In genomic region chr8:84223322-84224029, GRCm38 (mm10) we compare ENCODE assay signal across 13 mouse cellular contexts. TPM values are rescaled to one million over a fixed set of nuclear protein-coding genes. Genes with fewer than 3 reads are reported as not detected.
DNase-seq lines count a peak whose midpoint lies in the region; ATAC-seq lines count a peak whose summit lies in the region.
"Had no signal": no experiment of that assay in that cellular context is flagged by ENCODE, and none has a peak within 500 bp of the region (broad histone marks: within the 10 kb centered on the region; RNA-seq: fewer than 3 reads in every experiment).

No protein-coding gene starts in this region.

- ATAC-seq in hindbrain, embryonic 15.5 days (ENCODE audit: low FRiP score, low read depth): peak; percentile 49; the same call in 1 of the 2 replicates
- ATAC-seq in hindbrain, embryonic 13.5 days (ENCODE audit: low FRiP score): no peak
- peak; percentile 30; the same call in 1 of the 2 replicates for ATAC-seq in midbrain, embryonic 13.5 days
- ATAC-seq in midbrain, embryonic 14.5 days (ENCODE audit: low FRiP score, low TSS enrichment): no peak

- H3K79me2 ChIP-seq in macrophage (ENCODE audit: inconsistent target): no peaks in the 10 kb centered on the region

- no peak overlapping the region for H3K4me3 ChIP-seq in hindbrain, embryonic 15.5 days
- H3K4me3 ChIP-seq in hindbrain, embryonic 13.5 days: no peak overlapping the region
- H3K4me3 ChIP-seq in midbrain, embryonic 13.5 days (replicated peaks): no peak overlapping the region
- no peak overlapping the region for H3K4me3 ChIP-seq in midbrain, embryonic 14.5 days (replicated peaks; ENCODE audit: low read depth, low read length)
- H3K4me3 ChIP-seq in macrophage (ENCODE audit: inconsistent target): no peak overlapping the region
- H3K4me3 ChIP-seq: embryonic facial prominence, embryonic 13.5 days; limb, embryonic 12.5 days had no signal

- WGBS in hindbrain, embryonic 15.5 days: 77% methylated on average over 21 of the region's 21 CpGs
- 79% methylated on average over 21 of the region's 21 CpGs for WGBS in hindbrain, embryonic 13.5 days
- 77% methylated on average over 21 of the region's 21 CpGs for whole genome bisulfite sequencing in midbrain, embryonic 13.5 days
- WGBS in midbrain, embryonic 14.5 days: 80% methylated on average over 21 of the region's 21 CpGs
- 86% methylated on average over 9 of the region's 21 CpGs for WGBS in macrophage (ENCODE audit: missing documents)

- no peak for DNase-seq in midbrain, embryonic 14.5 days
- DNase-seq in R1 (ENCODE audit: low read depth, low spot score): peak; percentile 90
- DNase-seq in urinary bladder, postnatal 4 days (ENCODE audit: low spot score in 2 of 2): no peak
- DNase-seq: cerebellum, adult 9-10 months; heart, adult 11 months; kidney, adult 9 months; thymus, postnatal 4 days had no signal

- peaks cover 85% of the 10 kb centered on the region for H3K36me3 ChIP-seq in hindbrain, embryonic 15.5 days
- H3K36me3 ChIP-seq in hindbrain, embryonic 13.5 days: peaks cover 97% of the 10 kb centered on the region
- peaks cover 98% of the 10 kb centered on the region for H3K36me3 ChIP-seq in midbrain, embryonic 13.5 days
- peaks cover 97% of the 10 kb centered on the region for H3K36me3 ChIP-seq in midbrain, embryonic 14.5 days (ENCODE audit: control insufficient read depth, insufficient read depth, low read length)
- peaks cover 35% of the 10 kb centered on the region for H3K36me3 ChIP-seq in macrophage (ENCODE audit: inconsistent target)

- H3K27ac ChIP-seq in hindbrain, embryonic 15.5 days (replicated peaks): no peak overlapping the region
- H3K27ac ChIP-seq in hindbrain, embryonic 13.5 days: no peak overlapping the region
- H3K27ac ChIP-seq in midbrain, embryonic 13.5 days: no peak overlapping the region
- no peak overlapping the region for H3K27ac ChIP-seq in midbrain, embryonic 14.5 days (replicated peaks; ENCODE audit: low read depth, low read length)
- peak overlapping the region; percentile 88 for H3K27ac ChIP-seq in macrophage
- H3K27ac ChIP-seq: embryonic facial prominence, embryonic 13.5 days; limb, embryonic 12.5 days had no signal

- H3K9ac ChIP-seq in hindbrain, embryonic 15.5 days: no peak overlapping the region
- H3K9ac ChIP-seq in hindbrain, embryonic 13.5 days: no peak overlapping the region
- H3K9ac ChIP-seq in midbrain, embryonic 13.5 days (replicated peaks): no peak overlapping the region
- H3K9ac ChIP-seq in midbrain, embryonic 14.5 days (replicated peaks; ENCODE audit: low read length): no peak overlapping the region
- H3K9ac ChIP-seq: embryonic facial prominence, embryonic 13.5 days; limb, embryonic 12.5 days had no signal

- H3K9me3 ChIP-seq in hindbrain, embryonic 15.5 days: no peaks in the 10 kb centered on the region
- H3K9me3 ChIP-seq in hindbrain, embryonic 13.5 days: no peaks in the 10 kb centered on the region
- no peaks in the 10 kb centered on the region for H3K9me3 ChIP-seq in midbrain, embryonic 13.5 days
- H3K9me3 ChIP-seq in midbrain, embryonic 14.5 days (ENCODE audit: control insufficient read depth, low read length): no peaks in the 10 kb centered on the region
- H3K9me3 ChIP-seq: embryonic facial prominence, embryonic 13.5 days; limb, embryonic 12.5 days had no signal

- H3K4me2 ChIP-seq in hindbrain, embryonic 15.5 days: no peak overlapping the region
- H3K4me2 ChIP-seq in hindbrain, embryonic 13.5 days: no peak overlapping the region
- H3K4me2 ChIP-seq in midbrain, embryonic 13.5 days (replicated peaks): no peak overlapping the region
- H3K4me2 ChIP-seq in midbrain, embryonic 14.5 days (ENCODE audit: low read length): no peak overlapping the region
- H3K4me2 ChIP-seq: embryonic facial prominence, embryonic 13.5 days; limb, embryonic 12.5 days had no signal

- no peaks in the 10 kb centered on the region for H3K27me3 ChIP-seq in hindbrain, embryonic 15.5 days
- H3K27me3 ChIP-seq in hindbrain, embryonic 13.5 days: no peaks in the 10 kb centered on the region
- H3K27me3 ChIP-seq in midbrain, embryonic 13.5 days: no peaks in the 10 kb centered on the region
- no peaks in the 10 kb centered on the region for H3K27me3 ChIP-seq in midbrain, embryonic 14.5 days (ENCODE audit: control insufficient read depth, insufficient read depth, low read length)
- H3K27me3 ChIP-seq: embryonic facial prominence, embryonic 13.5 days; limb, embryonic 12.5 days had no signal

- no peaks in the 10 kb centered on the region for H3K4me1 ChIP-seq in hindbrain, embryonic 15.5 days (replicated peaks)
- no peaks in the 10 kb centered on the region for H3K4me1 ChIP-seq in hindbrain, embryonic 13.5 days (replicated peaks)
- H3K4me1 ChIP-seq in midbrain, embryonic 13.5 days (replicated peaks): no peaks in the 10 kb centered on the region
- H3K4me1 ChIP-seq in midbrain, embryonic 14.5 days (ENCODE audit: control insufficient read depth, insufficient read depth, low read length): no peaks in the 10 kb centered on the region
- H3K4me1 ChIP-seq: embryonic facial prominence, embryonic 13.5 days; limb, embryonic 12.5 days had no signal

RNA-seq across cellular contexts. Expression of gene Zswim4, which starts 13.4 kb away (rescaled TPM):
- polyA plus RNA-seq in hindbrain, embryonic 15.5 days (2015; fragmentation: Nextera tagmentation; extraction: Ambion mirVana): 23.3 and 24.9 TPM in 2 replicates
- polyA plus RNA-seq in hindbrain, embryonic 13.5 days (2015; fragmentation: Nextera tagmentation; extraction: Ambion mirVana): 38.5 and 39.1 TPM in 2 replicates
- 44.9 and 47.4 TPM in 2 replicates for polyA plus RNA-seq in midbrain, embryonic 13.5 days (2015; fragmentation: Nextera tagmentation; extraction: Ambion mirVana)
- 28.7 and 35.6 TPM in 2 replicates for polyA plus RNA-seq in midbrain, embryonic 14.5 days (2014; fragmentation: Nextera tagmentation; extraction: Ambion mirVana)
- 100 to 1,000 TPM in 10 of 26 experiments, 10 to 100 TPM in 16; 14.9 to 367 (median 57.3) TPM for total RNA-seq in macrophage (2018; cell fraction: chromatin; rRNA removed)
- 100 to 1,000 TPM in 3 of 26 experiments, 10 to 100 TPM in 15, 1 to 10 TPM in 8; 8.4 to 139 (median 12.8) TPM for total RNA-seq in macrophage (2018; cell fraction: cytosol; rRNA removed)
- 100 to 1,000 TPM in 9 of 26 experiments, 10 to 100 TPM in 17; 10.4 to 250 (median 62.3) TPM for total RNA-seq in macrophage (2018; cell fraction: nucleus; rRNA removed)
- polyA plus RNA-seq in macrophage (2018): 5.1 to 8.7 TPM (median 7.9 TPM) in 3 replicates

RNA-seq across cellular contexts. Expression of gene D8Ertd738e, which starts 26.0 kb away (rescaled TPM):
- polyA plus RNA-seq in hindbrain, embryonic 15.5 days (2015; fragmentation: Nextera tagmentation; extraction: Ambion mirVana): 245 and 260 TPM in 2 replicates
- 263 and 280 TPM in 2 replicates for polyA plus RNA-seq in hindbrain, embryonic 13.5 days (2015; fragmentation: Nextera tagmentation; extraction: Ambion mirVana)
- polyA plus RNA-seq in midbrain, embryonic 13.5 days (2015; fragmentation: Nextera tagmentation; extraction: Ambion mirVana): 261 and 273 TPM in 2 replicates
- polyA plus RNA-seq in midbrain, embryonic 14.5 days (2014; fragmentation: Nextera tagmentation; extraction: Ambion mirVana): 261 and 282 TPM in 2 replicates
- total RNA-seq in macrophage (2018; cell fraction: chromatin; rRNA removed): 10 to 100 TPM in 24 of 26 experiments, 1 to 10 TPM in 2; 5.9 to 54.7 (median 20.9) TPM
- total RNA-seq in macrophage (2018; cell fraction: cytosol; rRNA removed): 100 to 1,000 TPM; 149 to 210 (median 177) TPM
- 10 to 100 TPM; 15.7 to 76.5 (median 48.7) TPM for total RNA-seq in macrophage (2018; cell fraction: nucleus; rRNA removed)
- 203 to 260 TPM (median 230 TPM) in 3 replicates for polyA plus RNA-seq in macrophage (2018)

RNA-seq across cellular contexts. Expression of gene Mri1, which starts 33.6 kb away (rescaled TPM):
- 45.6 and 48.4 TPM in 2 replicates for polyA plus RNA-seq in hindbrain, embryonic 15.5 days (2015; fragmentation: Nextera tagmentation; extraction: Ambion mirVana)
- polyA plus RNA-seq in hindbrain, embryonic 13.5 days (2015; fragmentation: Nextera tagmentation; extraction: Ambion mirVana): 50.7 and 57.6 TPM in 2 replicates
- 49.7 and 57.5 TPM in 2 replicates for polyA plus RNA-seq in midbrain, embryonic 13.5 days (2015; fragmentation: Nextera tagmentation; extraction: Ambion mirVana)
- polyA plus RNA-seq in midbrain, embryonic 14.5 days (2014; fragmentation: Nextera tagmentation; extraction: Ambion mirVana): 39.9 and 40.2 TPM in 2 replicates
- 10 to 100 TPM in 11 of 26 experiments, 1 to 10 TPM in 15; 1.1 to 27.3 (median 8.8) TPM for total RNA-seq in macrophage (2018; cell fraction: chromatin; rRNA removed)
- 1 to 10 TPM; 1.8 to 7.9 (median 4.1) TPM for total RNA-seq in macrophage (2018; cell fraction: cytosol; rRNA removed)
- total RNA-seq in macrophage (2018; cell fraction: nucleus; rRNA removed): 10 to 100 TPM in 7 of 26 experiments, 1 to 10 TPM in 18, under 1 TPM in 1; 0.92 to 27.5 (median 5.8) TPM
- polyA plus RNA-seq in macrophage (2018): 2.2 to 7.5 TPM (median 6.1 TPM) in 3 replicates

RNA-seq across cellular contexts. Expression of gene Nanos3, which starts 38.5 kb away (rescaled TPM):
- polyA plus RNA-seq in hindbrain, embryonic 15.5 days (2015; fragmentation: Nextera tagmentation; extraction: Ambion mirVana): 8.0 and 8.7 TPM in 2 replicates
- polyA plus RNA-seq in hindbrain, embryonic 13.5 days (2015; fragmentation: Nextera tagmentation; extraction: Ambion mirVana): 10.3 and 10.9 TPM in 2 replicates
- polyA plus RNA-seq in midbrain, embryonic 13.5 days (2015; fragmentation: Nextera tagmentation; extraction: Ambion mirVana): 8.8 and 11.6 TPM in 2 replicates
- polyA plus RNA-seq in midbrain, embryonic 14.5 days (2014; fragmentation: Nextera tagmentation; extraction: Ambion mirVana): 9.4 and 11.7 TPM in 2 replicates
- total RNA-seq in macrophage (2018; cell fraction: chromatin; rRNA removed): not detected
- total RNA-seq in macrophage (2018; cell fraction: cytosol; rRNA removed): not detected
- not detected for total RNA-seq in macrophage (2018; cell fraction: nucleus; rRNA removed)
- not detected in 3 replicates for polyA plus RNA-seq in macrophage (2018)

RNA-seq across cellular contexts. Expression of gene Ccdc130, which starts 46.7 kb away (rescaled TPM):
- polyA plus RNA-seq in hindbrain, embryonic 15.5 days (2015; fragmentation: Nextera tagmentation; extraction: Ambion mirVana): 23.4 and 24.6 TPM in 2 replicates
- polyA plus RNA-seq in hindbrain, embryonic 13.5 days (2015; fragmentation: Nextera tagmentation; extraction: Ambion mirVana): 21.2 and 24.0 TPM in 2 replicates
- polyA plus RNA-seq in midbrain, embryonic 13.5 days (2015; fragmentation: Nextera tagmentation; extraction: Ambion mirVana): 22.3 and 24.0 TPM in 2 replicates
- 25.5 and 26.2 TPM in 2 replicates for polyA plus RNA-seq in midbrain, embryonic 14.5 days (2014; fragmentation: Nextera tagmentation; extraction: Ambion mirVana)
- total RNA-seq in macrophage (2018; cell fraction: chromatin; rRNA removed): 10 to 100 TPM; 17.0 to 66.1 (median 33.9) TPM
- total RNA-seq in macrophage (2018; cell fraction: cytosol; rRNA removed): 10 to 100 TPM in 23 of 26 experiments, 1 to 10 TPM in 3; 7.2 to 22.3 (median 13.5) TPM
- 10 to 100 TPM; 12.1 to 68.5 (median 27.4) TPM for total RNA-seq in macrophage (2018; cell fraction: nucleus; rRNA removed)
- polyA plus RNA-seq in macrophage (2018): 15.6 to 41.2 TPM (median 24.1 TPM) in 3 replicates

Comparison
In these comparisons a context has a peak if more than half of its experiments do, and no peak if none do; other contexts are left out.
1. ATAC-seq: peak in hindbrain, embryonic 15.5 days (single experiment) and midbrain, embryonic 13.5 days (single experiment); none in hindbrain, embryonic 13.5 days (single experiment) and midbrain, embryonic 14.5 days (single experiment).